Mouse (Mus musculus): ENCODE results near the gene 2310022A10Rik. TPM values are rescaled to one million over a fixed set of nuclear protein-coding genes. Genes with fewer than 3 reads are reported as not detected.

Gene 2310022A10Rik
- total and polyA plus RNA-seq, 3 experiments = 7.2 to 30.7 (median 7.8) TPM

- no peak for TF ChIP-seq E2F4 (IDR thresholded peaks at IDR 0.05; ENCODE audit: insufficient replicate concordance, low read depth, low read length)
- no peak for TF ChIP-seq SIN3A (IDR thresholded peaks at IDR 0.05; ENCODE audit: low read length)
- no peak for TF ChIP-seq GABPA (IDR thresholded peaks at IDR 0.05; ENCODE audit: insufficient replicate concordance, low read depth, low read length)
- no peak for TF ChIP-seq TBP (conservative IDR thresholded peaks at IDR 0.05; ENCODE audit: low read depth, low read length)
- no peak for TF ChIP-seq KAT2A (IDR thresholded peaks at IDR 0.05; ENCODE audit: insufficient replicate concordance, low read length)
- TF ChIP-seq CHD1 (IDR thresholded peaks at IDR 0.05; ENCODE audit: low read depth, low read length) = no peak
- TF ChIP-seq MXI1 (IDR thresholded peaks at IDR 0.05; ENCODE audit: low read depth, low read length) = no peak
- TF ChIP-seq UBTF (IDR thresholded peaks at IDR 0.05; ENCODE audit: low read depth, low read length) = no peak
- TF ChIP-seq JUND (conservative IDR thresholded peaks at IDR 0.05; ENCODE audit: low read depth, low read length) = no peak
- no peak for TF ChIP-seq ZKSCAN1 (IDR thresholded peaks at IDR 0.05; ENCODE audit: borderline replicate concordance, low read depth, low read length)
- TF ChIP-seq MYC (IDR thresholded peaks at IDR 0.05; ENCODE audit: low read depth, low read length) = no peak
- no peak for TF ChIP-seq HCFC1 (IDR thresholded peaks at IDR 0.05; ENCODE audit: low read depth, low read length)
- Histone ChIP-seq H3K4me1 (ENCODE audit: control insufficient read depth in 1 of 2, insufficient read depth in 2 of 2) (no peaks in the 10 kb centered on the region), H3K9ac (ENCODE audit: insufficient read depth, low read depth) (no peak overlapping the region), H3K27me3 (replicated peaks) (no peaks in the 10 kb centered on the region), H3K4me2 (ENCODE audit: insufficient read depth, low read depth, poor library complexity, severe bottlenecking) (no peak overlapping the region), H3K36me3 (replicated peaks in 1 of 2; ENCODE audit: control insufficient read depth in 1 of 2, insufficient read depth in 1 of 2, low read length in 1 of 2) (peaks cover 74 to 89% of the 10 kb centered on the region in 2 experiments), H3K9me3 (replicated peaks; ENCODE audit: low read length) (no peaks in the 10 kb centered on the region), H3K4me3 (replicated peaks in 1 of 3; ENCODE audit: low read depth in 2 of 3, low read length in 2 of 3, poor library complexity in 1 of 3) (no peak overlapping the region), H3K27ac (ENCODE audit: insufficient read depth, low read depth) (no peak overlapping the region), H3K79me2 (replicated peaks; ENCODE audit: control insufficient read depth, extremely low read depth, insufficient read depth, poor library complexity, severe bottlenecking) (no peaks in the 10 kb centered on the region)
- DNase-seq (ENCODE audit: extremely low read depth) = no peak
- in situ Hi-C loops (cut with MboI; ENCODE audit: low pct_ligation_motif_present, low pct_unique_long_range_greater_than_20kb, low sequenced_read_pairs) = no loop called here
- dilution Hi-C loops (cut with MboI; ENCODE audit: extremely low pct_ligation_motif_present, extremely low pct_unique_long_range_greater_than_20kb, low sequenced_read_pairs) = no loop called here
Measured at GRCm38 (mm10) chr7:27631439-27631838, 78.4 kb downstream of the 2310022A10Rik start.

Other genes starting within 250 kb of the 2310022A10Rik start
- 1.8 and 2.6 TPM in 2 replicates for gene Ltbp4, start 215.5 kb upstream of the 2310022A10Rik start, total RNA-seq (2012; rRNA removed)
- 0.16 and 0.43 TPM in 2 replicates for gene Ltbp4, start 215.5 kb upstream of the 2310022A10Rik start, total RNA-seq (2014; rRNA removed)
- 1.2 and 1.5 TPM in 2 replicates for gene Ltbp4, start 215.5 kb upstream of the 2310022A10Rik start, polyA plus RNA-seq (2012; ENCODE audit: insufficient read length, low read depth)
- 26.2 and 30.8 TPM in 2 replicates for gene Shkbp1, start 197.2 kb upstream of the 2310022A10Rik start, total RNA-seq (2012; rRNA removed)
- gene Shkbp1, start 197.2 kb upstream of the 2310022A10Rik start, total RNA-seq (2014; rRNA removed) = 17.7 and 23.3 TPM in 2 replicates
- 50.0 and 62.8 TPM in 2 replicates for gene Shkbp1, start 197.2 kb upstream of the 2310022A10Rik start, polyA plus RNA-seq (2012; ENCODE audit: insufficient read length, low read depth)
- gene Gm20479, start 195.8 kb upstream of the 2310022A10Rik start, total RNA-seq (2012; rRNA removed) = 1.3 and 1.9 TPM in 2 replicates
- gene Gm20479, start 195.8 kb upstream of the 2310022A10Rik start, total RNA-seq (2014; rRNA removed) = 0.95 and 2.2 TPM in 2 replicates
- gene Gm20479, start 195.8 kb upstream of the 2310022A10Rik start, polyA plus RNA-seq (2012; ENCODE audit: insufficient read length, low read depth) = 1.2 and 2.8 TPM in 2 replicates
- gene Sptbn4, start 105.5 kb upstream of the 2310022A10Rik start, total RNA-seq (2012; rRNA removed) = 0.29 and 0.38 TPM in 2 replicates
- gene Sptbn4, start 105.5 kb upstream of the 2310022A10Rik start, total RNA-seq (2014; rRNA removed) = 0.18 and 0.21 TPM in 2 replicates
- 0.20 and 0.24 TPM in 2 replicates for gene Sptbn4, start 105.5 kb upstream of the 2310022A10Rik start, polyA plus RNA-seq (2012; ENCODE audit: insufficient read length, low read depth)
- gene Blvrb, start 105.3 kb upstream of the 2310022A10Rik start, total RNA-seq (2012; rRNA removed) = 6.3 and 9.4 TPM in 2 replicates
- 2.8 and 4.3 TPM in 2 replicates for gene Blvrb, start 105.3 kb upstream of the 2310022A10Rik start, total RNA-seq (2014; rRNA removed)
- gene Blvrb, start 105.3 kb upstream of the 2310022A10Rik start, polyA plus RNA-seq (2012; ENCODE audit: insufficient read length, low read depth) = 5.0 and 7.6 TPM in 2 replicates
- 2.6 and 2.8 TPM in 2 replicates for gene Sertad3, start 79.5 kb upstream of the 2310022A10Rik start, total RNA-seq (2012; rRNA removed)
- gene Sertad3, start 79.5 kb upstream of the 2310022A10Rik start, total RNA-seq (2014; rRNA removed) = 2.7 and 3.9 TPM in 2 replicates
- 1.8 and 2.7 TPM in 2 replicates for gene Sertad3, start 79.5 kb upstream of the 2310022A10Rik start, polyA plus RNA-seq (2012; ENCODE audit: insufficient read length, low read depth)
- gene Sertad1, start 66.3 kb upstream of the 2310022A10Rik start, total RNA-seq (2012; rRNA removed) = 8.0 and 8.3 TPM in 2 replicates
- 8.1 and 9.1 TPM in 2 replicates for gene Sertad1, start 66.3 kb upstream of the 2310022A10Rik start, total RNA-seq (2014; rRNA removed)
- 5.0 and 7.4 TPM in 2 replicates for gene Sertad1, start 66.3 kb upstream of the 2310022A10Rik start, polyA plus RNA-seq (2012; ENCODE audit: insufficient read length, low read depth)
- 0.21 TPM in 2 replicates for gene Prx, start 53.9 kb upstream of the 2310022A10Rik start, total RNA-seq (2012; rRNA removed)
- 0.12 and 0.17 TPM in 2 replicates for gene Prx, start 53.9 kb upstream of the 2310022A10Rik start, total RNA-seq (2014; rRNA removed)
- 0.41 and 0.60 TPM in 2 replicates for gene Prx, start 53.9 kb upstream of the 2310022A10Rik start, polyA plus RNA-seq (2012; ENCODE audit: insufficient read length, low read depth)
- gene Hipk4, start 30.0 kb upstream of the 2310022A10Rik start, total RNA-seq (2012; rRNA removed) = 0.04 TPM in 1 of 2 replicates, not detected in the other
- gene Hipk4, start 30.0 kb upstream of the 2310022A10Rik start, total RNA-seq (2014; rRNA removed) = 0.09 TPM in 1 of 2 replicates, not detected in the other
- gene Hipk4, start 30.0 kb upstream of the 2310022A10Rik start, polyA plus RNA-seq (2012; ENCODE audit: insufficient read length, low read depth) = 0.11 and 0.16 TPM in 2 replicates
- 16.2 and 21.1 TPM in 2 replicates for gene Pld3, start within 50 bp of the 2310022A10Rik start, total RNA-seq (2012; rRNA removed)
- 6.0 and 6.2 TPM in 2 replicates for gene Pld3, start within 50 bp of the 2310022A10Rik start, total RNA-seq (2014; rRNA removed)
- 13.5 and 14.1 TPM in 2 replicates for gene Pld3, start within 50 bp of the 2310022A10Rik start, polyA plus RNA-seq (2012; ENCODE audit: insufficient read length, low read depth)
- gene Akt2, start 38.3 kb downstream of the 2310022A10Rik start, total RNA-seq (2012; rRNA removed) = 40.3 and 41.8 TPM in 2 replicates
- gene Akt2, start 38.3 kb downstream of the 2310022A10Rik start, total RNA-seq (2014; rRNA removed) = 39.3 and 39.5 TPM in 2 replicates
- 77.1 and 77.3 TPM in 2 replicates for gene Akt2, start 38.3 kb downstream of the 2310022A10Rik start, polyA plus RNA-seq (2012; ENCODE audit: insufficient read length, low read depth)
- gene Ttc9b, start 100.7 kb downstream of the 2310022A10Rik start, total RNA-seq (2012; rRNA removed) = 0.08 TPM in 1 of 2 replicates, not detected in the other
- gene Ttc9b, start 100.7 kb downstream of the 2310022A10Rik start, total RNA-seq (2014; rRNA removed) = not detected in 2 replicates
- not detected in 2 replicates for gene Ttc9b, start 100.7 kb downstream of the 2310022A10Rik start, polyA plus RNA-seq (2012; ENCODE audit: insufficient read length, low read depth)
- gene Map3k10, start 121.4 kb downstream of the 2310022A10Rik start, total RNA-seq (2012; rRNA removed) = 15.0 and 16.7 TPM in 2 replicates
- gene Map3k10, start 121.4 kb downstream of the 2310022A10Rik start, total RNA-seq (2014; rRNA removed) = 7.2 and 7.8 TPM in 2 replicates
- gene Map3k10, start 121.4 kb downstream of the 2310022A10Rik start, polyA plus RNA-seq (2012; ENCODE audit: insufficient read length, low read depth) = 7.6 and 8.2 TPM in 2 replicates
- gene Zfp607b, start 136.1 kb downstream of the 2310022A10Rik start, total RNA-seq (2012; rRNA removed) = 0.76 and 1.2 TPM in 2 replicates
- 0.93 and 0.97 TPM in 2 replicates for gene Zfp607b, start 136.1 kb downstream of the 2310022A10Rik start, total RNA-seq (2014; rRNA removed)
- gene Zfp607b, start 136.1 kb downstream of the 2310022A10Rik start, polyA plus RNA-seq (2012; ENCODE audit: insufficient read length, low read depth) = 0.90 and 1.0 TPM in 2 replicates
- gene Zfp60, start 178.2 kb downstream of the 2310022A10Rik start, total RNA-seq (2012; rRNA removed) = 7.8 and 8.2 TPM in 2 replicates
- gene Zfp60, start 178.2 kb downstream of the 2310022A10Rik start, total RNA-seq (2014; rRNA removed) = 7.2 and 8.1 TPM in 2 replicates
- gene Zfp60, start 178.2 kb downstream of the 2310022A10Rik start, polyA plus RNA-seq (2012; ENCODE audit: insufficient read length, low read depth) = 6.9 and 7.2 TPM in 2 replicates

Data from CH12.LX (cell line).